Mouse (Mus musculus) midbrain, embryonic 12.5 days (tissue): ENCODE data around the gene Cacna1c. TPM values are rescaled to one million over a fixed set of nuclear protein-coding genes. Genes with fewer than 3 reads are reported as not detected.

Experiments
- ATAC-seq: fragments of 200-750 bp; cut with Nextera tagmentation; 2 replicates; pipeline ENCODE4 v1.8.0; 2017; ENCODE audit warnings: low read depth, moderate TSS enrichment, moderate library complexity; ENCODE audit not compliant: low FRiP score
- H3K27ac ChIP-seq: fragments of 300-500 bp; sonication (generic); replicated peaks from 2 replicates; pipeline ENCODE4 v1.5.1; 2016; ENCODE audit warnings: mild to moderate bottlenecking
- H3K27me3 ChIP-seq: fragments of 300-500 bp; sonication (generic); 2 replicates; pipeline ENCODE4 v1.6.1; 2016; ENCODE audit warnings: mild to moderate bottlenecking
- H3K36me3 ChIP-seq: fragments of 300-500 bp; sonication (generic); 2 replicates; pipeline ENCODE4 v1.6.1; 2016
- H3K4me1 ChIP-seq: fragments of 300-500 bp; sonication (generic); 2 replicates; pipeline ENCODE4 v1.6.1; 2016
- H3K4me2 ChIP-seq: fragments of 300-500 bp; sonication (generic); replicated peaks from 2 replicates; pipeline ENCODE4 v1.6.1; 2016; ENCODE audit warnings: mild to moderate bottlenecking, moderate library complexity
- H3K4me3 ChIP-seq: fragments of 300-500 bp; sonication (generic); 2 replicates; pipeline ENCODE4 v1.5.1; 2016; ENCODE audit warnings: mild to moderate bottlenecking
- H3K9ac ChIP-seq: fragments of 300-500 bp; sonication (generic); replicated peaks from 2 replicates; pipeline ENCODE4 v1.6.1; 2016; ENCODE audit warnings: mild to moderate bottlenecking, moderate library complexity
- H3K9me3 ChIP-seq: fragments of 300-500 bp; sonication (generic); 2 replicates; pipeline ENCODE4 v1.6.1; 2016; ENCODE audit warnings: mild to moderate bottlenecking
- WGBS: fragments of 180-500 bp; shearing (Covaris S2); methylation state at CpG from one replicate; pipeline ENCODE4 v1.1.7; 2016; 5-methylcytosine and 5-hydroxymethylcytosine counted together
- polyA plus RNA-seq: library from polyadenylated mRNA; unstranded; fragments of >200 nt; fragmentation: Nextera tagmentation; extraction: Ambion mirVana; gene quantifications from 2 replicates; pipeline ENCODE4 v1.2.1, GENCODE M21; 2016

The Cacna1c gene
- polyA plus RNA-seq, 1 experiment from 2014 or later: 5.1 TPM

- H3K4me3 ChIP-seq: no peak overlapping the region
- H3K36me3 ChIP-seq: no peaks in the 10 kb centered on the region
- no peaks in the 10 kb centered on the region for H3K27me3 ChIP-seq
- 90% methylated on average over 6 of the region's 6 CpGs for WGBS
- ATAC-seq: no peak
- H3K9me3 ChIP-seq: no peaks in the 10 kb centered on the region
- H3K9ac ChIP-seq: no peak overlapping the region
- H3K27ac ChIP-seq: no peak overlapping the region
- no peaks in the 10 kb centered on the region for H3K4me1 ChIP-seq
- H3K4me2 ChIP-seq: no peak overlapping the region
Measured at GRCm38 (mm10) chr6:118963806-118964205, 232.4 kb downstream of the Cacna1c start.

GRCm38 (mm10) chr6:118963283-118963682, 232.9 kb downstream of the Cacna1c start:
- H3K4me1 ChIP-seq: no peaks in the 10 kb centered on the region
- ATAC-seq: no peak
- no peaks in the 10 kb centered on the region for H3K27me3 ChIP-seq
- H3K9me3 ChIP-seq: no peaks in the 10 kb centered on the region
- H3K9ac ChIP-seq: no peak overlapping the region
- no peak overlapping the region for H3K4me2 ChIP-seq
- H3K4me3 ChIP-seq: no peak overlapping the region
- no peak overlapping the region for H3K27ac ChIP-seq
- H3K36me3 ChIP-seq: no peaks in the 10 kb centered on the region
- 66% methylated on average over 5 of the region's 5 CpGs for WGBS

- H3K4me2 ChIP-seq: no peak overlapping the region
- no peak overlapping the region for H3K27ac ChIP-seq
- H3K9me3 ChIP-seq: no peaks in the 10 kb centered on the region
- no peaks in the 10 kb centered on the region for H3K4me1 ChIP-seq
- no peak overlapping the region for H3K9ac ChIP-seq
- H3K36me3 ChIP-seq: no peaks in the 10 kb centered on the region
- ATAC-seq: no peak
- H3K4me3 ChIP-seq: no peak overlapping the region
- H3K27me3 ChIP-seq: no peaks in the 10 kb centered on the region
- 92% methylated on average over 9 of the region's 9 CpGs for WGBS
Measured at GRCm38 (mm10) chr6:118958529-118958928, 237.7 kb downstream of the Cacna1c start.

GRCm38 (mm10) chr6:118956234-118956633, 240.0 kb downstream of the Cacna1c start:
- H3K27me3 ChIP-seq: no peaks in the 10 kb centered on the region
- H3K9me3 ChIP-seq: no peaks in the 10 kb centered on the region
- 84% methylated on average over 4 of the region's 4 CpGs for WGBS
- no peak overlapping the region for H3K4me3 ChIP-seq
- no peak for ATAC-seq
- no peaks in the 10 kb centered on the region for H3K4me1 ChIP-seq
- no peak overlapping the region for H3K9ac ChIP-seq
- H3K36me3 ChIP-seq: no peaks in the 10 kb centered on the region
- H3K4me2 ChIP-seq: no peak overlapping the region
- no peak overlapping the region for H3K27ac ChIP-seq

- no peak for ATAC-seq
- Histone ChIP-seq H3K36me3 (no peaks in the 10 kb centered on the region), H3K9ac (no peak overlapping the region), H3K4me3 (no peak overlapping the region), H3K27me3 (no peaks in the 10 kb centered on the region), H3K4me1 (no peaks in the 10 kb centered on the region), H3K4me2 (no peak overlapping the region), H3K9me3 (no peaks in the 10 kb centered on the region), H3K27ac (no peak overlapping the region)
Measured at GRCm38 (mm10) chr6:118955777-118956176, 240.4 kb downstream of the Cacna1c start.

GRCm38 (mm10) chr6:118954988-118955554, 241.1 kb downstream of the Cacna1c start:
- H3K9ac ChIP-seq: no peak overlapping the region
- no peak for ATAC-seq
- H3K27ac ChIP-seq: no peak overlapping the region
- H3K9me3 ChIP-seq: no peaks in the 10 kb centered on the region
- no peaks in the 10 kb centered on the region for H3K36me3 ChIP-seq
- no peaks in the 10 kb centered on the region for H3K4me1 ChIP-seq
- H3K4me3 ChIP-seq: no peak overlapping the region
- H3K4me2 ChIP-seq: no peak overlapping the region
- H3K27me3 ChIP-seq: no peaks in the 10 kb centered on the region
- WGBS: 77% methylated on average over 7 of the region's 7 CpGs

- Histone ChIP-seq H3K27me3 (no peaks in the 10 kb centered on the region), H3K4me2 (no peak overlapping the region), H3K4me3 (no peak overlapping the region), H3K9me3 (no peaks in the 10 kb centered on the region), H3K27ac (no peak overlapping the region), H3K4me1 (no peaks in the 10 kb centered on the region), H3K36me3 (no peaks in the 10 kb centered on the region), H3K9ac (no peak overlapping the region)
- no peak for ATAC-seq
- WGBS: 95% methylated on average over 9 of the region's 9 CpGs
Measured at GRCm38 (mm10) chr6:118952377-118952776, 243.8 kb downstream of the Cacna1c start.

GRCm38 (mm10) chr6:118950190-118950589, 246.0 kb downstream of the Cacna1c start:
- no peaks in the 10 kb centered on the region for H3K9me3 ChIP-seq
- H3K27me3 ChIP-seq: no peaks in the 10 kb centered on the region
- H3K4me3 ChIP-seq: no peak overlapping the region
- H3K36me3 ChIP-seq: no peaks in the 10 kb centered on the region
- 86% methylated on average over 13 of the region's 13 CpGs for WGBS
- no peak overlapping the region for H3K27ac ChIP-seq
- ATAC-seq: no peak
- no peak overlapping the region for H3K4me2 ChIP-seq
- H3K4me1 ChIP-seq: no peaks in the 10 kb centered on the region
- no peak overlapping the region for H3K9ac ChIP-seq

- H3K9ac ChIP-seq: no peak overlapping the region
- H3K27ac ChIP-seq: no peak overlapping the region
- no peak overlapping the region for H3K4me3 ChIP-seq
- H3K4me2 ChIP-seq: no peak overlapping the region
- ATAC-seq: no peak
- no peaks in the 10 kb centered on the region for H3K36me3 ChIP-seq
- WGBS: 85% methylated on average over 8 of the region's 8 CpGs
- H3K27me3 ChIP-seq: no peaks in the 10 kb centered on the region
- H3K4me1 ChIP-seq: no peaks in the 10 kb centered on the region
- no peaks in the 10 kb centered on the region for H3K9me3 ChIP-seq
Measured at GRCm38 (mm10) chr6:118947286-118947685, 248.9 kb downstream of the Cacna1c start.

GRCm38 (mm10) chr6:118946660-118947059, 249.6 kb downstream of the Cacna1c start:
- ATAC-seq: no peak
- Histone ChIP-seq H3K4me2 (no peak overlapping the region), H3K4me1 (no peaks in the 10 kb centered on the region), H3K9me3 (no peaks in the 10 kb centered on the region), H3K36me3 (no peaks in the 10 kb centered on the region), H3K27me3 (no peaks in the 10 kb centered on the region), H3K4me3 (no peak overlapping the region), H3K27ac (no peak overlapping the region), H3K9ac (no peak overlapping the region)
- WGBS: 89% methylated on average over 6 of the region's 6 CpGs

GRCm38 (mm10) chr6:118944093-118944492, 252.1 kb downstream of the Cacna1c start:
- Histone ChIP-seq H3K9me3 (no peaks in the 10 kb centered on the region), H3K9ac (no peak overlapping the region), H3K36me3 (no peaks in the 10 kb centered on the region), H3K4me3 (no peak overlapping the region), H3K27me3 (no peaks in the 10 kb centered on the region), H3K4me2 (no peak overlapping the region), H3K27ac (no peak overlapping the region), H3K4me1 (no peaks in the 10 kb centered on the region)
- WGBS: 79% methylated on average over 4 of the region's 4 CpGs
- ATAC-seq: no peak

GRCm38 (mm10) chr6:118941816-118942215, 254.4 kb downstream of the Cacna1c start:
- no peak overlapping the region for H3K4me3 ChIP-seq
- no peak overlapping the region for H3K4me2 ChIP-seq
- no peak for ATAC-seq
- no peak overlapping the region for H3K27ac ChIP-seq
- no peak overlapping the region for H3K9ac ChIP-seq
- H3K27me3 ChIP-seq: no peaks in the 10 kb centered on the region
- H3K36me3 ChIP-seq: no peaks in the 10 kb centered on the region
- H3K9me3 ChIP-seq: no peaks in the 10 kb centered on the region
- no peaks in the 10 kb centered on the region for H3K4me1 ChIP-seq
- WGBS: 93% methylated on average over 4 of the region's 4 CpGs

GRCm38 (mm10) chr6:118941036-118941435, 255.2 kb downstream of the Cacna1c start:
- no peak for ATAC-seq
- Histone ChIP-seq H3K4me3 (no peak overlapping the region), H3K36me3 (no peaks in the 10 kb centered on the region), H3K27me3 (no peaks in the 10 kb centered on the region), H3K4me2 (no peak overlapping the region), H3K27ac (no peak overlapping the region), H3K9me3 (no peaks in the 10 kb centered on the region), H3K4me1 (no peaks in the 10 kb centered on the region), H3K9ac (no peak overlapping the region)
- 88% methylated on average over 3 of the region's 3 CpGs for WGBS
